13 mouse cellular contexts compared by ENCODE assay signal in the genomic region with DNA sequence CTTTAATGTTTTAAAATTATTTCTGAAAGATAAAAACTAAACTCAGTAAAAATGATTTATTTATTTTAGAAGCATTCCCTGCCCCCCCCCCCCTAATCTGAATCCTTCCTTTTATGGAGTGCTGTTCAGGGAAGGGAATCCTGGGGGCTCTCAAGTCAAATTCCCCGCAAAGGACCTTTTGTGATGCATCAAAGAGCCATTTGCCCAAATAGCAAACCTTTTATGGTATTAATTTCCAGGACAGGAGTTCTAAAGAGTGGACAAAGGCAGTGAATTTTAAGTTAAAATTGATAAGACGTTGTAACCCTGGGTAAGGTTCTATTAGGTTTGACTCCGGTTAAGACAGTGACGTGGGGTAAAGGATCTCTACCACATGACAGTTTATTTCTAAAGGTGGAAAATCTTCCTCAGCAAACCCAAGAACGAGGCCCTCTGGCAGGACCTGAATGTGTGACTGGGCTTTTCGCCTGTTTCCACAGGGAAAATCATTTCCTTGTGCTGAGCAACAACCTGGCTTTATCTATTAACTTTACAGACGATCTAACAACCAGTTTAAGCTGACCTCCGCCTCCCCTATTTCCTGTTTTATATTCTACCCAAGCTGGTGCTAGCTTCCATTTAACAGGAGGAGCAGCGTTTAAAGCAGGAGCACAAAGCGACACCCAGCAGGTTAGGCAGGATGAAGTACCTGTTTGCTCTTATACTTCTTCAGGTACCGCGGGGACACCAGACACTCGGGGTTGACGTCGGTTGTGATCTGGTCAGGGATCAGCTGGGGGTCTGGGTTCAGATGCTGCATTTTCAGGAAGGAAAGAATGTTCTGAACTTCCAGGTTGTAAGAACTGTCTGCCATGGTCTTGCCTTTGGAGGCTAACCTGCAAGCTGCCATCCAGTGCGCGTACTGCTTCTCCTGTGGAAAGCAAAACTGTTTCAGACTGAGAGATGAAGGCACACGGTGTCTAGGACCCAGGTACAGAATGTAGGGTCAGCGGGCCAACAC. TPM values are rescaled to one million over a fixed set of nuclear protein-coding genes. Genes with fewer than 3 reads are reported as not detected.
DNase-seq lines count a peak whose midpoint lies in the region; ATAC-seq and TF ChIP-seq lines count a peak whose summit lies in the region.
"Had no signal": no experiment of that assay in that cellular context is flagged by ENCODE, and none has a peak within 500 bp of the region (broad histone marks: within the 10 kb centered on the region; RNA-seq: fewer than 3 reads in every experiment).

No protein-coding gene starts in this region.

- intact Hi-C loops in heart, postnatal 25 days (cut with DNase I) = loop anchor here (5.0 kb wide), 1 partner anchor 42 kb away; no protein-coding TSS in a partner anchor

- TF ChIP-seq CTCF in lung, embryonic 14.5 days (IDR thresholded peaks at IDR 0.05; ENCODE audit: low read depth) = no peak

- no peak overlapping the region for H3K4me2 ChIP-seq in heart, embryonic 12.5 days
- no peak overlapping the region for H3K4me2 ChIP-seq in lung, embryonic 14.5 days
- H3K4me2 ChIP-seq in liver, embryonic 12.5 days = no peak overlapping the region

- H3K4me1 ChIP-seq in heart, embryonic 12.5 days (replicated peaks) = peaks cover 28% of the 10 kb centered on the region
- H3K4me1 ChIP-seq in lung, embryonic 14.5 days (ENCODE audit: insufficient read depth) = 0 out of 2 replicates have a peak, but pooled peaks cover 3% of the 10 kb centered on the region
- 0 out of 2 replicates have a peak, but pooled peaks cover 7% of the 10 kb centered on the region for H3K4me1 ChIP-seq in brown adipose tissue, adult 24 weeks (ENCODE audit: control insufficient read depth, insufficient read depth, insufficient read length, low read length)
- peaks cover 8% of the 10 kb centered on the region; the same call in 1 of the 2 replicates for H3K4me1 ChIP-seq in liver, embryonic 12.5 days

- ATAC-seq in heart, embryonic 12.5 days (ENCODE audit: insufficient number of reproducible peaks, low FRiP score) = no peak
- peak; percentile 21; the same call in 1 of the 2 replicates for ATAC-seq in lung, embryonic 14.5 days (ENCODE audit: insufficient read depth)
- no peak for ATAC-seq in liver, embryonic 12.5 days
- ATAC-seq: forebrain, embryonic 14.5 days had no signal

- peaks cover 79% of the 10 kb centered on the region for H3K36me3 ChIP-seq in heart, embryonic 12.5 days
- H3K36me3 ChIP-seq in lung, embryonic 14.5 days (ENCODE audit: insufficient read depth) = peaks cover 79% of the 10 kb centered on the region
- H3K36me3 ChIP-seq in liver, embryonic 12.5 days = peaks cover 45% of the 10 kb centered on the region

- no peaks in the 10 kb centered on the region for H3K27me3 ChIP-seq in heart, embryonic 12.5 days (replicated peaks)
- no peaks in the 10 kb centered on the region for H3K27me3 ChIP-seq in lung, embryonic 14.5 days (ENCODE audit: insufficient read depth, low read length)
- no peaks in the 10 kb centered on the region for H3K27me3 ChIP-seq in liver, embryonic 12.5 days (replicated peaks)

- H3K27ac ChIP-seq in heart, embryonic 12.5 days (ENCODE audit: poor library complexity, severe bottlenecking) = peak overlapping the region; percentile 85
- peak overlapping the region; percentile 58 for H3K27ac ChIP-seq in lung, embryonic 14.5 days (ENCODE audit: low read depth)
- peak overlapping the region; percentile 71 for H3K27ac ChIP-seq in brown adipose tissue, adult 24 weeks (replicated peaks; ENCODE audit: low read depth, low read length)
- peak overlapping the region; percentile 33; the same call in 1 of the 2 replicates for H3K27ac ChIP-seq in liver, embryonic 12.5 days
- H3K27ac ChIP-seq: macrophage had no signal

- no peaks in the 10 kb centered on the region for H3K9me3 ChIP-seq in heart, embryonic 12.5 days (replicated peaks)
- 0 out of 2 replicates have a peak, but pooled peaks cover 1% of the 10 kb centered on the region for H3K9me3 ChIP-seq in lung, embryonic 14.5 days (ENCODE audit: low read depth, low read length)
- no peaks in the 10 kb centered on the region for H3K9me3 ChIP-seq in liver, embryonic 12.5 days (replicated peaks)

- DNase-seq in heart, postnatal 25 days (ENCODE audit: low spot score) = no peak
- DNase-seq in lung, embryonic 14.5 days = peak; percentile 52
- DNase-seq in lung, postnatal 4 days = no peak
- DNase-seq in thymus, postnatal 36 days = no peak
- no peak for DNase-seq in frontal cortex, postnatal 10 days (ENCODE audit: low spot score in 2 of 2)
- DNase-seq: cerebellum, adult 11-12 months; gastrocnemius, postnatal 36 days had no signal

- 62% methylated on average over 19 of the region's 19 CpGs for WGBS in heart, embryonic 12.5 days
- WGBS in lung, embryonic 14.5 days = 50% methylated on average over 19 of the region's 19 CpGs
- 68% methylated on average over 19 of the region's 19 CpGs for WGBS in liver, embryonic 12.5 days (ENCODE audit: insufficient replicate concordance)

- no peak overlapping the region for H3K4me3 ChIP-seq in heart, embryonic 12.5 days
- no peak overlapping the region for H3K4me3 ChIP-seq in lung, embryonic 14.5 days (ENCODE audit: low read depth, low read length)
- no peak overlapping the region for H3K4me3 ChIP-seq in brown adipose tissue, adult 24 weeks (ENCODE audit: insufficient read depth, low read depth, low read length)
- no peak overlapping the region for H3K4me3 ChIP-seq in liver, embryonic 12.5 days
- H3K4me3 ChIP-seq: myocyte had no signal

- peak overlapping the region; percentile 34; the same call in 1 of the 2 replicates for H3K9ac ChIP-seq in heart, embryonic 12.5 days
- H3K9ac ChIP-seq in lung, embryonic 14.5 days = no peak overlapping the region
- no peak overlapping the region for H3K9ac ChIP-seq in liver, embryonic 12.5 days

RNA-seq across cellular contexts. Expression of gene Gnpnat1, which starts 59.6 kb away (rescaled TPM):
- 30.5 and 33.0 TPM in 2 replicates for polyA plus RNA-seq in heart, embryonic 12.5 days (2016; fragmentation: Nextera tagmentation; extraction: Ambion mirVana)
- 10 to 100 TPM in 1 of 2 experiments, 1 to 10 TPM in 1; 9.3 to 11.5 TPM for total RNA-seq in heart, postnatal 25 days (2021)
- polyA plus RNA-seq in lung, embryonic 14.5 days (2014; fragmentation: Nextera tagmentation; extraction: Ambion mirVana) = 54.9 and 57.3 TPM in 2 replicates
- polyA plus RNA-seq in brown adipose tissue, adult 24 weeks (2012; ENCODE audit: insufficient read depth, insufficient read length, missing spikeins) = 31.2 and 39.1 TPM in 2 replicates
- 33.3 and 35.4 TPM in 2 replicates for polyA plus RNA-seq in liver, embryonic 12.5 days (2016; fragmentation: Nextera tagmentation; extraction: Ambion mirVana)

Comparison
In these comparisons a context has a peak if more than half of its experiments do, and no peak if none do; other contexts are left out.
1. H3K27ac ChIP-seq: peak in every context shown above with its lines; median percentile 85 in heart, embryonic 12.5 days; 71 in brown adipose tissue, adult 24 weeks; 58 in lung, embryonic 14.5 days; 33 in liver, embryonic 12.5 days.